Mouse (Mus musculus): ENCODE measurements around the gene Kpna7. TPM values are rescaled to one million over a fixed set of nuclear protein-coding genes. Genes with fewer than 3 reads are reported as not detected.
A peak's percentile ranks its signal among the peaks of the same experiment; 100 is the strongest.

Gene Kpna7
- polyA plus RNA-seq, 1 experiment: not detected

DNA sequence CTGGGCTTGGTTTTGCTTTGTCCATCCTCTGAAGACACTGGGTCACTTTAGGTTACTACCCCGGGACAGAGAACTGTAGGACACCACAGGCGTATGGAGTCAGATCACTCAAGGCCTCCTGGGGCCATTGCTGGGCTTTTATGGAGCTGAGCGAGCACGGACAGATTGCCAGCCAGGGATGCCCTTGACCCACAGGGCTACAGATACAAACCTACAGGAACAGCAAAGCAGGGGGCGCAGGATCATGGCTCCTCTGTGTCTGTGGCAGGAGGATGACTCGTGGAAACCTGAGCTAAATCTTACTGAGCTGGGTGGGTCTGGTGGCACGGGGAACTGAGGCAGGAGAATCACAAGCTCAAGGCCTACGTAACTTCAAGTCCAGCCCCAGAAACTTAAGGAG lies 28.7 kb upstream of the Kpna7 start:
- no peak for TF ChIP-seq GATA1 (IDR thresholded peaks at IDR 0.05; ENCODE audit: low read length)

DNA sequence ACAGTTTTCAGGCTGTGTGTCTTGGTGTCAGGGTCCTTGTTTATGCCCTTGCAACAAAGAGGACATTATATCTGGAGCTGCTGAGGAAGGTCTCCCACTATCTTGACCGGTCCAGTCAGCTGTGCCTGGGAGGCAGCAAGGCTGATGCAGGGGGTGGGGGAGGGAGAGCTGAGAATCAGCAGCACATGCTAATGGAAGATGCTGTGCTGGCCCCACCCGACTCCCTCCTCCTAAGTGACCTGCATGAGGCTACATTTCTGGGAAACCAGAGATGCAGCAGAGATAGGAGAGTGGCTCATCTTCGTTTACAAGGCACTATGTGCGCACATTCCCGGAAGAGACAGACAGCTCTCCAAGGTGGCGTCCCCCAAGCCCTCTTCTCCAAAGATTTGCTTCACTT lies 26.6 kb upstream of the Kpna7 start:
- no peak for TF ChIP-seq GATA1 (IDR thresholded peaks at IDR 0.05; ENCODE audit: low read length)

DNA sequence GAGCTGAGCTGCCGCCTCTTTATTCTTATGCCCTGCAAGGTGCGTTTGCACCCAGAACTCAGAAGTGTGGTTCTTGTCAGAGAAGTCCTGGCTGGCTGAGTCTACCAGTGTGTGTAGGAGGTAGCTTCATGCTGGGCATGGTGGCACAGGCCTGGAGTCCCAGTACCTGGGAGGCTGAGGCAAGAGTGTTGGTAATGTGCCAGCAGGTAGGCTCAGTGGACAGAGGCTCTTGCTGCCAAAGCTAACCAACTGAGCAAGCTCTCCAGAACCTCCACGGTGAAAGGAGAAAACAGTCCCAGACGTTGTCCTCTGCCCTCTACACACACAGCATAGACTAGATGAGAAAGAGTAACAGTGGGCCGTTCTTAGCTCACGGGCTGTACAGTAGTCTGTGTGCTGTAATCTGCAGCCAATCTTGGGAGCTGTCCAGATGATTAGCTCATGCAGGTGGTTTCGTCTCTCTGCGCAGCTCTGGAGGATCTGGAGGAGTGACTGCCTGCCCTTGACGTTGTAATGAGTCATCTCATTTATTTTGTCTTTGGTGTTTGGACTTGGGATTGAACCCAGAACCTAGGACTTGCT lies 22.0 kb upstream of the Kpna7 start:
- TF ChIP-seq GATA1 (IDR thresholded peaks at IDR 0.05; ENCODE audit: low read length): no peak

DNA sequence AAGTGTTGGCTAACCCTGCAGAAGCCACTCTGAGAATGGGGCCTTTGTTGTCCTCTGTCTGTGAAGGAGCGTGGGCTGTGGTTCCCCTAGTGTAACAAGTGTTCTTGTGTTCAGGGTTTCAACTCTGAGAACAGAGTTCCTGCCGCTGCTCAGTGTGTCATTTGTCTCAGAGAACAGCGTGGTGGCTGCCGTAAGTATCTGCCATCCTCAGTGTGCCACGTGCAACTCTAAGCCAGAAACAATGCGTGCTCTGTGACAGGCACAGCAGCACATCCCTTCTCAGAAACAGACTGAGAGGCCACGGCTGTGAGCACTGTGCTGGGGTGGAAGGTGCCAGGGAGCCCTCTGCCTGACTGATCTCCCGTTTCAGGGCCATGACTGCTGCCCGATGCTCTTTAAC lies 20.5 kb upstream of the Kpna7 start:
- TF ChIP-seq GATA1 (IDR thresholded peaks at IDR 0.05; ENCODE audit: low read length): no peak

DNA sequence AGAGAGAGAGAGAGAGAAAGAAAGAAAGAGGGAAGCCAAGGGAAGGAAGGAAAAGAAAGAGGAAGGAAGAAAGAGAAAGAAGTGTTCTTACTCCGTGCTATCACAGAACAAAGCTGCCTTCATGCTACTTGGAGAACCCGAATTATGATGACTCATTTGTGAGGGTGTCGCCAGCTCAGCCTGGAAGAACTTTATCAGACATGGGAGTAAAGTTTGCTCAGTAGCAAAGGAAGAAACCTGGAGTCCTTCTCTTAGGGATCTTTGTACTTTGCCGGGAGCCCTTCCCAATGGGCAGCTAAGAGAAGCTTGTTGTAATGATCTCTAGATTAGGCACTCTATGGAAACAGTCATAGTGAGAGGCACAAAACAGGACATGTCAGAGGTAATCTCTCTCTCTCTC lies 18.9 kb upstream of the Kpna7 start:
- TF ChIP-seq GATA1 (IDR thresholded peaks at IDR 0.05; ENCODE audit: low read length): no peak

DNA sequence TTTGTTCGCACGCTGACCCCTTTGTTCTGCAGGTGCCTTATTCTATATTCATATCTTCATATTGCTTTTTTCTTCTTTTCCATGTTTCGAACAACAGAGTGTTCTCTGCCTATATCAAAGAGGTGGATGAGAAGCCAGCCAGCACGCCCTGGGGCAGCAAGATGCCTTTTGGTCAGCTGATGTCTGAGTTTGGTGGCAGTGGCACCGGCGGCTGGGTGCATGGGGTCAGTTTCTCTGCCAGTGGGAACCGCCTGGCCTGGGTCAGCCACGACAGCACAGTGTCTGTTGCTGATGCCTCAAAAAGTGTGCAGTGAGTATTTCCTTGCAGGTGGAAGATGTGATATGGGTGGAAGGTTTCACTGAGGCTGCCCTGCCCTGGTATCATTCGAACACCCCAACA lies 17.1 kb upstream of the Kpna7 start:
- TF ChIP-seq GATA1 (IDR thresholded peaks at IDR 0.05; ENCODE audit: low read length): no peak

DNA sequence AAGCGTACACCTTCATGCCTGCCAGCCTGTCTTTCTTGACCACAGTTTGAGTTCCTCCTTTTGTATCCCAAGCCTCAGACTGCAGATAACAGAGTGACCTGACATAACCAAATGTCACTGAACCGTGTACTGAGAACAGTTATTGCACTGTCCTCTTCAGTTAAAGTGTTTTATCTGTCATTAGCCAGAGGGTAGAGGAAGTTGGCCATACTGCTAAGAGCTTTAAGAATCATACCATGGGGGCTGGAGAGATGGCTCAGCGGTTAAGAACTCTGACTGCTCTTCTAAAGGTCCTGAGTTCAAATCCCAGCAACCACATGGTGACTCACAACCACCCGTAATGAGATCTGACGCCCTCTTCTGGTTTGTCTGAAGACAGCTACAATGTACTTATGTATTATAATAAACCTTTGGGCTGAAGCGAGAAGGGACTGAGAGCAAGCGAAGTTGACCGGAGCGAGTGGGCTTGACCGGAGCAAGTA lies 14.6 kb upstream of the Kpna7 start:
- TF ChIP-seq GATA1 (IDR thresholded peaks at IDR 0.05; ENCODE audit: low read length): peak; percentile 62

DNA sequence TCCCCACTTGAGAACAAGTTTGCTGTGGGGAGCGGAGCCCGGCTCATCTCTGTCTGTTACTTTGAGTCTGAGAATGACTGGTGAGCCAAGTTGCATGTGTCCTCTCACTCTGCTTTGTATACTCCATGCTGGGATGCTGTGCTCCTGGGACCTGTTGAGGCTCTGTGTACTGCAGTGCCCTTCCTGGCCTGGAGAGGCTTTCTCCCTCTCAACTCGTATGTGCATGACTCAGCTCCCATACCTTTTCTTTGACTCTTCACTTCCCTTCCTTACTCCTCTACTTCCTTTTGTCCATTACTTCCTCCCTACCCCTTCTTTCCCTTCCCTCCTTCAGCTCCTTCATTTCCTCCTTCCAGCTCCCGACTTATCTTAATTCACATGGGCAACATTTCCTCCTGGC lies 12.4 kb upstream of the Kpna7 start:
- TF ChIP-seq GATA1 (IDR thresholded peaks at IDR 0.05; ENCODE audit: low read length): no peak

DNA sequence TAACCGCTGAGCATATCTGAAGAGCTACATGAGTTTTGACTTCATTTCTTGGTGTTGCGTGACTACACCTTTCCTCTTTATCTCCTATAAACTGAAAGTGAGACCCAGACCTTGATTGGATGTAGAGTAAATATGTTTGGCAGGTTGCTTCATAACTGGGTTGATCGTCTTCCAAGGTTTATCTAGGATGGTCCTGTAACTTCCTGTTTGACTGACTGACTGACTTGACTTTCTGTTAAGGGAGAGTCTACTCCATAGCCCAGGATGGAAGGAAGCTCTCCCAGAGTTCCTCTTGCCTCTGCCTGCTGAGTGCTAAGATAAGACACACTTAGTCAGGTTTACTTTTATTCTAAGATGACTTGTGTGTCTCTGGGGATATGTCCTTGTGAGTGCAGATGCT lies 6.0 kb upstream of the Kpna7 start:
- no peak for TF ChIP-seq GATA1 (IDR thresholded peaks at IDR 0.05; ENCODE audit: low read length)

DNA sequence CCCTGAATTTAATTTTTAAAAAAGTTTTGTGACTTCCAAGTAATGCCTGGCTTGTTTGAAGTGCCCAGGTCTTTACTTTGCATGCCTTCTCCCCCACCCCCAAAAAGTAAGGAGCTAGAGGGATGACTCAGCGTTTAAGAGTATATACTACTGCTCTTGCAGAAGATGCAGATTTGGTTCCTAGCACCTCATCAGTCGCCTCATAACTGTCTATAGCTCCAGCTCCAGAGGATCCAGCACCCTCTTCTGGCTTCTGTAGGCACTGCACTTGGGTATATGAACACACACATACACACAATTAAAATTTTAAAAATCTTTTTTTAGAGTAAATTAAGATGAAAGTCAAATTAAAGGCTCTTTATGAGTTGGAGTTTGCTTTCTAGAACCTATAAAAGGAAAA lies 4.4 kb upstream of the Kpna7 start:
- no peak for TF ChIP-seq GATA1 (IDR thresholded peaks at IDR 0.05; ENCODE audit: low read length)

DNA sequence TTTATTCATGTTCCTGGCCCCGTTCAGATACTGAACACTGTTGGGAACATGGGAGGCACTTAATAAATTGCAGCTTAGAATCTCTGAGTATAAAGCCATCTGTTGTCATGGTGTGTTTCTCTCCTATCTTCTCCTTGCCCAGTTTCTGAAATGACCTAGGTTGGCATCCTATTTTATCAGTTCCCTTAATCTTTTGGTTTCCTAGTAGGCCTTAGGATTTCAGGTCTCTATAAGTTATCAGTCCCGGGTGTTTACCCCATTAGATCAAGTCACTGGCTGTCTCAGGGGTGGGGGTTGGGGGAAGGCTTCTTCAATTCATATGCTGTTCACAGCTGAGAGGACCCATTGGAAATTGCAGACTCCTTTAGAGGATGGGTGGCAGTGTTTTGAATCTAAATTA lies 992 bp upstream of the Kpna7 start:
- no peak for TF ChIP-seq GATA1 (IDR thresholded peaks at IDR 0.05; ENCODE audit: low read length)

DNA sequence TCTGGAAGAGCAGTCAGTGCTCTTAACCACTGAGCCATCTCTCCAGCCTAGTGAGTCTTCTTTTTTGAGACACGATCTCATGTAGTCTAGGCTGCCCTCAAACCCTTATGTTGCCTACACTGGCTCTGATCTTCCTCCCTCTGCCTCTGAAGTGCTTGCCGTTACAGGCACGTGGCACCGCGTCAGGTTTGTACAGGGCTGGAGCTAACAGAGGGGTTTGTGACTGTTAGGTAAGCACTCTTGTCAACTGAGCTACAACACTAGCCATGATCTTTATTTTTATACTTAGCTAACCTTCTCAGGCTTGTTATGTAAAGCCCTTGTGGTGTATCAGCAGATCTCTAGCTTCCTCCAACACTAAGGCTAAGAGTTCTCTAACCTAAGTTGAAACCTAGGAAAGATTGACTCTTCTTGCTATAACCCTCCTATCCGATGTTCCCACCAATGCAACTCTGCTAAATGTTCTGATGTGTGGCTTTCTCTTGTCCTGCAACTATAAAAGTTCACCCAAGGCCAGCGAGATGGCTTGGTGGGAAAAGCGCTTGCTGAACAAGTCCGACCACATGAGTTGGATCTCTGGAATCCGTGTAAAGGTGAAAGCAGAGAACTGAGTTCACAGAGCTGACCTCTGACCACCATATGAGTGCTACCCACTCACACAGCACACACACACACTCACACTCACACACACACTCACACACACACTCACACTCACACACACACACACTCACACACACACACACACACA lies 1.8 kb downstream of the Kpna7 start:
- TF ChIP-seq GATA1 (IDR thresholded peaks at IDR 0.05; ENCODE audit: low read length): no peak

DNA sequence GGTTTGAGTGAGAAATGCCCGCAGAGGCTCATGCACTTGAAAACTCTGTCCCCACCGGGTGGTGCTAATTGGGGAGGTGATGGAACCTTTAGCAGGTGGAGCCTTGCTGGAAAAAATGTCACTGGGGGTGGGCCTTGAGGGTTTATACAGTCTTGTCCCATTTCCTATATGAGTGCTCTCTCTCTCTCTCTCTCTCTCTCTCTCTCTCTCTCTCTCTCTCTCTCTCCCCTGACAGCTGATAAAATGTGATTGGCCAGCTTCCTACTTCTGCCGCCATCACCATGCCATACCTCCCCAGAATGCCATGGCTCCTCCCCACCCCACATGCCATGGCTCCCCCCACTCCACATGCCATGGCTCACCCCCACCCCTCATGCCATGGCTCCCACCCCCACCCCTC lies 8.7 kb downstream of the Kpna7 start:
- TF ChIP-seq GATA1 (IDR thresholded peaks at IDR 0.05; ENCODE audit: low read length): no peak

DNA sequence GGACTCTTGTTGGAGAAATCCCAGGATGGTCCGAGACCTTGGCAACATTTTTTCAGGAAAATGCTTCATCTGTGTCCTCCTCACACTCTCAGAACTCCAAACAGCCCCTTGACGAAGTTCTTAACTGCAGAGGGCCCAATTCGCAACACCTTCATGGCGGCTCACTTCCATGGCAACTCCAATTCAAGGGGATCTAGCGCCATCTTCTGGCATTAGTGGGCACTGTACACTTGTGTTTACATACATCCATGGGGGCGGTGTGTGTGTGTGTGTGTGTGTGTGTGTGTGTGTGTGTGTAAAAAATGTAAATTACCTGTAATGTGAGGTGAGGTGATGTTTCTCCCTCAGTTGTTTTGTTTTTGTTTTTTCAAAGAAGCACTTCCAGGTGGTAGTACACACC lies 12.5 kb downstream of the Kpna7 start:
- no peak for TF ChIP-seq GATA1 (IDR thresholded peaks at IDR 0.05; ENCODE audit: low read length)

DNA sequence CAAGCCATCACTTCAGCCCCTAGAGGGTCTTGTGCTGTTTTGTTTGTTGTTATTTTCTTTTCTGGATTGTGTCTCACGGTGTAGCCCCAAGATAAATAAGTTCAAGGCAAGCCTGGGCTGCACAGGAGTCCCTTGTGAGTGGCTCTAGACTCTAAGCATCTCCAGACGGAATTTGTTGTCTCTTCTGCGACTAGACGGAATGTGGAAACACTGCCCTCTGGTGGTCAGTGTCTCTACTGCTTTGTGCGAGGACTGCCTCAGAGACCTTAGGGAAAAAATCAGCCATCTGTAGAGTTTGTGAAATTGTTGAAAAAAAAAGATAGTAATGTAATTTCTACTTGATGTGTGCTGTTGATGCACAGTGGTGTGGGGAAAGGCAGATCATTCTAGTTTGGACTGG lies 14.1 kb downstream of the Kpna7 start:
- no peak for TF ChIP-seq GATA1 (IDR thresholded peaks at IDR 0.05; ENCODE audit: low read length)

DNA sequence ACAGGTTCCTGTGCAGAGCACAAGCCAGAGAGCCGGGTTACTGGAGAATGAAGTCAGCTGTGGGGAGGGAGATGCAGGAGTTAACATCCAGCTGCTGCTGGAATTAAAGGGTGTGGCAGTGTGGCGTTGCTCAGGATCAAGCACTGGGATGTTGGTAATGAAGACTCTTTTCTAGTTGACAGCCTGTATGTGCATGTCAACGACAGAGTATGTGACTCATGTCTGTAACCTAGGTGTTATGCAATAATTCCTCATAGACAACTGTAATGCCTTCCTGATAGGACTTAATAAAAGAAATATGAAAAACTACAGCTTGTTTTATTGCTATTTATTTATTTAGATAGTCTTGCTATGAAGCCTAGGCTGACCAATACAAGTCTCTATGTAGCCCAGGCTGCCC lies 15.0 kb downstream of the Kpna7 start:
- TF ChIP-seq GATA1 (IDR thresholded peaks at IDR 0.05; ENCODE audit: low read length): no peak

DNA sequence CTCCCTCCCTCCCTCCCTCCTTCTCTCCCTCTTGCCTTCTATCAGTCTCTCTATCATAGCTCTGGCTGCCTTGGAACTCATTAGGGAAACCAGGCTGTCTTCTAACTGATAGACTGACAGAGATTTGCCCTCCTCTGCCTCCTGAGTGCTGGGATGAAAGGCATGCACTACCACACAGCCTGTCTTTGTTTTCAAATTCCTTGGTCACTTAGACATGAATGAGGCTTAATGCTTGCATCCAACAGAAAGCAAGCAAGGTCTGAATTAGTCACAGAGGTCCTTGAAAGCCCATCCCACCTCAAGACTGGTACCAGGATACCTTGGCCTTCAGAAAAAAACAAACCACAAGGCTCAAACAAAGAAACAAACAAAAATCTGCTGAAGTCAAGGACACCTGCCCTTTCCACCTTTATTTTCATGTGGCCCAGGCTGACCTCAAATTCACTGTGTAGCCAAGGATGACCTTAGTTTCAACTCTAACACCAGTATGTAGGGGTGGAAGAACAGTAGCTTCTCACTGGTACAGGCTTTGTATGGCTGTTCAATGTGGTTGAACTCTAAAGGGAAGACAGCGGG lies 19.0 kb downstream of the Kpna7 start:
- no peak for TF ChIP-seq GATA1 (IDR thresholded peaks at IDR 0.05; ENCODE audit: low read length)
